Mouse (Mus musculus): ENCODE measurements around the gene Rnf220.

DNA sequence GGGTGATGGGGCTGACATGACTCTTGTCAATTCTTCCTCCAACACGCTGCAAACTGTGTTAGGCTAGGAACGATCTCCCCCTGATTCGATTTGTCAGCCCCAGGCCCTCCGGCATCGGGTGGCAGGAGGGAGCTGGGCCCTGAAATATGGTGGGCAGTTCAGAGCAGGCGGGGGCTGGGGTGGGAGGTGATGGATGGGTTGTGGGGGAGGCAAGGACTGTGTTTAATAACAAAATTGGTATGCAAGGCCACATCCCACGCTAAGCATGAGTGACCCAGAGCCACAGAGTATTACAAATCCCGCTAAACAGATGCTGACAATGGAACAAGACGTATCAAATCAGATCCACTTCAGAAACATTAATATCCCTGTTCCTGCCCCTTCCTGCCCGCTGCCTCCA, 196.9 kb downstream of the Rnf220 start:
- TF ChIP-seq CTCF (conservative IDR thresholded peaks at IDR 0.05 in 1 of 2, IDR thresholded peaks at IDR 0.05 in 1 of 2; ENCODE audit: low read depth in 2 of 2, low read length in 2 of 2) (no peak), TCF12 (IDR thresholded peaks at IDR 0.05; ENCODE audit: low read depth, low read length) (no peak), NRF1 (IDR thresholded peaks at IDR 0.05; ENCODE audit: low read depth, low read length) (no peak), SIN3A (IDR thresholded peaks at IDR 0.05; ENCODE audit: low read length) (no peak), MAZ (IDR thresholded peaks at IDR 0.05; ENCODE audit: low read depth, low read length) (no peak), POLR2A (IDR thresholded peaks at IDR 0.05; ENCODE audit: low read depth, low read length) (no peak), ZMIZ1 (IDR thresholded peaks at IDR 0.05; ENCODE audit: low read depth, low read length) (no peak), E2F4 (IDR thresholded peaks at IDR 0.05; ENCODE audit: insufficient replicate concordance, low read depth, low read length) (no peak), EP300 (IDR thresholded peaks at IDR 0.05; ENCODE audit: low read length) (no peak), JUND (conservative IDR thresholded peaks at IDR 0.05; ENCODE audit: low read depth, low read length) (no peak), HCFC1 (IDR thresholded peaks at IDR 0.05; ENCODE audit: low read depth, low read length) (no peak), ZC3H11A (IDR thresholded peaks at IDR 0.05; ENCODE audit: low read depth, low read length) (no peak), TBP (conservative IDR thresholded peaks at IDR 0.05; ENCODE audit: low read depth, low read length) (no peak), UBTF (IDR thresholded peaks at IDR 0.05; ENCODE audit: low read depth, low read length) (no peak)

All from CH12.LX (cell line).